Mouse (Mus musculus): Measurements from ENCODE around the gene E2f6. TPM values are rescaled to one million over a fixed set of nuclear protein-coding genes. Genes with fewer than 3 reads are reported as not detected.
A peak's percentile ranks its signal among the peaks of the same experiment; 100 is the strongest.

E2f6 gene
- polyA plus RNA-seq, 1 experiment from 2014 or later = 73.9 TPM

GRCm38 (mm10) chr12:16793371-16793770 is 17.4 kb upstream of the E2f6 start:
- no peaks in the 10 kb centered on the region for H3K36me3 ChIP-seq (ENCODE audit: control insufficient read depth, insufficient read depth, low read length)
- no peak overlapping the region for H3K4me2 ChIP-seq (ENCODE audit: low read depth)
- H3K4me1 ChIP-seq (ENCODE audit: control insufficient read depth, insufficient read depth, low read length) = peaks cover 8% of the 10 kb centered on the region; the same call in 1 of the 2 replicates
- no peak overlapping the region for H3K27ac ChIP-seq (ENCODE audit: low read depth, low read length)
- 65% methylated on average over 3 of the region's 4 CpGs for WGBS
- no peak overlapping the region for H3K9ac ChIP-seq (ENCODE audit: low read length)
- H3K27me3 ChIP-seq (ENCODE audit: control insufficient read depth, insufficient read depth, low read length) = no peaks in the 10 kb centered on the region
- H3K9me3 ChIP-seq (ENCODE audit: control insufficient read depth, low read length) = no peaks in the 10 kb centered on the region
- DNase-seq (ENCODE audit: low spot score) (no peak), ATAC-seq (ENCODE audit: insufficient read depth, low FRiP score, low TSS enrichment) (no peak)
- H3K4me3 ChIP-seq (ENCODE audit: low read depth, low read length) = no peak overlapping the region

GRCm38 (mm10) chr12:16795781-16796180 is 15.0 kb upstream of the E2f6 start:
- H3K4me1 ChIP-seq (ENCODE audit: control insufficient read depth, insufficient read depth, low read length) = peaks cover 10% of the 10 kb centered on the region
- no peak overlapping the region for H3K4me3 ChIP-seq (ENCODE audit: low read depth, low read length)
- no peak for DNase-seq (ENCODE audit: low spot score)
- WGBS = 87% methylated on average over 3 of the region's 3 CpGs
- H3K4me2 ChIP-seq (ENCODE audit: low read depth) = no peak overlapping the region
- no peak for ATAC-seq (ENCODE audit: insufficient read depth, low FRiP score, low TSS enrichment)
- no peaks in the 10 kb centered on the region for H3K27me3 ChIP-seq (ENCODE audit: control insufficient read depth, insufficient read depth, low read length)
- H3K9ac ChIP-seq (ENCODE audit: low read length) = no peak overlapping the region
- H3K27ac ChIP-seq (ENCODE audit: low read depth, low read length) = no peak overlapping the region
- H3K9me3 ChIP-seq (ENCODE audit: control insufficient read depth, low read length) = no peaks in the 10 kb centered on the region
- H3K36me3 ChIP-seq (ENCODE audit: control insufficient read depth, insufficient read depth, low read length) = no peaks in the 10 kb centered on the region

GRCm38 (mm10) chr12:16798894-16799293 is 11.9 kb upstream of the E2f6 start:
- WGBS = 39% methylated on average over 3 of the region's 3 CpGs
- peaks cover 10% of the 10 kb centered on the region for H3K4me1 ChIP-seq (ENCODE audit: control insufficient read depth, insufficient read depth, low read length)
- H3K9me3 ChIP-seq (ENCODE audit: control insufficient read depth, low read length) = no peaks in the 10 kb centered on the region
- H3K27ac ChIP-seq (ENCODE audit: low read depth, low read length) = no peak overlapping the region
- H3K4me2 ChIP-seq (ENCODE audit: low read depth) = peak overlapping the region; percentile 90
- H3K36me3 ChIP-seq (ENCODE audit: control insufficient read depth, insufficient read depth, low read length) = no peaks in the 10 kb centered on the region
- H3K9ac ChIP-seq (ENCODE audit: low read length) = no peak overlapping the region
- no peak for ATAC-seq (ENCODE audit: insufficient read depth, low FRiP score, low TSS enrichment)
- peak overlapping the region; percentile 3; the same call in 1 of the 2 replicates for H3K4me3 ChIP-seq (ENCODE audit: low read depth, low read length)
- H3K27me3 ChIP-seq (ENCODE audit: control insufficient read depth, insufficient read depth, low read length) = no peaks in the 10 kb centered on the region
- no peak for DNase-seq (ENCODE audit: low spot score)

GRCm38 (mm10) chr12:16799928-16800258 is 10.9 kb upstream of the E2f6 start:
- Histone ChIP-seq H3K36me3 (ENCODE audit: control insufficient read depth, insufficient read depth, low read length) (no peaks in the 10 kb centered on the region), H3K9me3 (ENCODE audit: control insufficient read depth, low read length) (no peaks in the 10 kb centered on the region), H3K4me1 (ENCODE audit: control insufficient read depth, insufficient read depth, low read length) (peaks cover 12% of the 10 kb centered on the region), H3K27ac (ENCODE audit: low read depth, low read length) (no peak overlapping the region), H3K4me2 (ENCODE audit: low read depth) (peak overlapping the region; percentile 90), H3K4me3 (ENCODE audit: low read depth, low read length) (peak overlapping the region; percentile 63), H3K27me3 (ENCODE audit: control insufficient read depth, insufficient read depth, low read length) (no peaks in the 10 kb centered on the region), H3K9ac (ENCODE audit: low read length) (peak overlapping the region; percentile 81)
- WGBS = 1% methylated on average over 6 of the region's 6 CpGs
- ATAC-seq (ENCODE audit: insufficient read depth, low FRiP score, low TSS enrichment) = peak; percentile 29
- DNase-seq (ENCODE audit: low spot score) = peak; percentile 59

GRCm38 (mm10) chr12:16800259-16800958 is 10.4 kb upstream of the E2f6 start, which contains the start of gene Greb1:
Gene Greb1 (minus strand): TSS chr12:16800886.
- Histone ChIP-seq H3K4me3 (ENCODE audit: low read depth, low read length) (peak within 1 kb of the TSS; percentile 63), H3K4me2 (ENCODE audit: low read depth) (peak within 1 kb of the TSS; percentile 90), H3K27ac (ENCODE audit: low read depth, low read length) (0 out of 2 replicates have a peak within 1 kb of the TSS, but pooled peaks have one; percentile 47), H3K27me3 (ENCODE audit: control insufficient read depth, insufficient read depth, low read length) (no peaks in the 10 kb centered on the region), H3K9ac (ENCODE audit: low read length) (peak within 1 kb of the TSS; percentile 81), H3K4me1 (ENCODE audit: control insufficient read depth, insufficient read depth, low read length) (peaks cover 12% of the 10 kb centered on the region), H3K36me3 (ENCODE audit: control insufficient read depth, insufficient read depth, low read length) (no peaks in the 10 kb centered on the region), H3K9me3 (ENCODE audit: control insufficient read depth, low read length) (no peaks in the 10 kb centered on the region)
- ATAC-seq (ENCODE audit: insufficient read depth, low FRiP score, low TSS enrichment) (peak; percentile 73), DNase-seq (ENCODE audit: low spot score) (peak; percentile 79)
- under 1% methylated on average over 46 of the region's 53 CpGs for WGBS

GRCm38 (mm10) chr12:16800959-16801315 is 9.8 kb upstream of the E2f6 start:
- peaks cover 12% of the 10 kb centered on the region for H3K4me1 ChIP-seq (ENCODE audit: control insufficient read depth, insufficient read depth, low read length)

GRCm38 (mm10) chr12:16803237-16803955 is 7.4 kb upstream of the E2f6 start:
- no peak for ATAC-seq (ENCODE audit: insufficient read depth, low FRiP score, low TSS enrichment)
- H3K4me2 ChIP-seq (ENCODE audit: low read depth) = no peak overlapping the region
- H3K27ac ChIP-seq (ENCODE audit: low read depth, low read length) = no peak overlapping the region
- H3K4me1 ChIP-seq (ENCODE audit: control insufficient read depth, insufficient read depth, low read length) = peaks cover 12% of the 10 kb centered on the region
- H3K36me3 ChIP-seq (ENCODE audit: control insufficient read depth, insufficient read depth, low read length) = no peaks in the 10 kb centered on the region
- no peak overlapping the region for H3K4me3 ChIP-seq (ENCODE audit: low read depth, low read length)
- DNase-seq (ENCODE audit: low spot score) = peak; percentile 31
- no peaks in the 10 kb centered on the region for H3K9me3 ChIP-seq (ENCODE audit: control insufficient read depth, low read length)
- H3K27me3 ChIP-seq (ENCODE audit: control insufficient read depth, insufficient read depth, low read length) = no peaks in the 10 kb centered on the region
- 15% methylated on average over 5 of the region's 5 CpGs for WGBS
- no peak overlapping the region for H3K9ac ChIP-seq (ENCODE audit: low read length)

More at GRCm38 (mm10) chr12:16800959-16801315, 9.8 kb upstream of the E2f6 start:
- H3K36me3 ChIP-seq (ENCODE audit: control insufficient read depth, insufficient read depth, low read length) = no peaks in the 10 kb centered on the region
- no peaks in the 10 kb centered on the region for H3K9me3 ChIP-seq (ENCODE audit: control insufficient read depth, low read length)
- H3K4me3 ChIP-seq (ENCODE audit: low read depth, low read length) = peak overlapping the region; percentile 63
- WGBS = 0% methylated on average over 12 of the region's 12 CpGs
- peak overlapping the region; percentile 90 for H3K4me2 ChIP-seq (ENCODE audit: low read depth)
- no peaks in the 10 kb centered on the region for H3K27me3 ChIP-seq (ENCODE audit: control insufficient read depth, insufficient read depth, low read length)
- no peak overlapping the region for H3K27ac ChIP-seq (ENCODE audit: low read depth, low read length)
- DNase-seq (ENCODE audit: low spot score) (peak; percentile 63), ATAC-seq (ENCODE audit: insufficient read depth, low FRiP score, low TSS enrichment) (peak; percentile 49)
- H3K9ac ChIP-seq (ENCODE audit: low read length) = peak overlapping the region; percentile 81

- H3K36me3 ChIP-seq (ENCODE audit: control insufficient read depth, insufficient read depth, low read length) = no peaks in the 10 kb centered on the region
- ATAC-seq (ENCODE audit: insufficient read depth, low FRiP score, low TSS enrichment) (no peak), DNase-seq (ENCODE audit: low spot score) (peak; percentile 60)
- H3K4me2 ChIP-seq (ENCODE audit: low read depth) = no peak overlapping the region
- H3K9ac ChIP-seq (ENCODE audit: low read length) = no peak overlapping the region
- 22% methylated on average over 5 of the region's 5 CpGs for WGBS
- peaks cover 6% of the 10 kb centered on the region for H3K4me1 ChIP-seq (ENCODE audit: control insufficient read depth, insufficient read depth, low read length)
- no peaks in the 10 kb centered on the region for H3K27me3 ChIP-seq (ENCODE audit: control insufficient read depth, insufficient read depth, low read length)
- no peak overlapping the region for H3K27ac ChIP-seq (ENCODE audit: low read depth, low read length)
- no peaks in the 10 kb centered on the region for H3K9me3 ChIP-seq (ENCODE audit: control insufficient read depth, low read length)
- no peak overlapping the region for H3K4me3 ChIP-seq (ENCODE audit: low read depth, low read length)
These were observed 6.8 kb upstream of the E2f6 start for GRCm38 (mm10) chr12:16803956-16804430.

Data from neural tube, embryonic 11.5 days (tissue).